Mouse (Mus musculus) limb, embryonic 10.5 days (tissue): ENCODE measurements at regions not wholly inside any gene's neighbourhood (a gene's known extent, or its start where the extent isn't known, plus 50 kb on each side); places are given as distances from the start of the nearest gene placed in this dataset.

Experiments used
- DNase-seq: peaks from one replicate; pipeline ENCODE4 v3.0.0-alpha.2; 2017; ENCODE audit warnings: low spot score
- H3K27ac ChIP-seq: fragments of 300-500 bp; sonication (generic); 2 replicates; pipeline ENCODE4 v1.5.1; 2016; ENCODE audit warnings: mild to moderate bottlenecking
- H3K27me3 ChIP-seq: fragments of 300-500 bp; sonication (generic); 2 replicates; pipeline ENCODE4 v1.6.1; 2016; ENCODE audit warnings: low read depth, mild to moderate bottlenecking; ENCODE audit not compliant: poor library complexity, severe bottlenecking
- H3K36me3 ChIP-seq: fragments of 300-500 bp; sonication (generic); 2 replicates; pipeline ENCODE4 v1.6.1; 2016; ENCODE audit warnings: mild to moderate bottlenecking, moderate library complexity
- H3K4me1 ChIP-seq: fragments of 300-500 bp; sonication (generic); 2 replicates; pipeline ENCODE4 v1.6.1; 2016
- H3K4me3 ChIP-seq: fragments of 300-500 bp; sonication (generic); 2 replicates; pipeline ENCODE4 v1.5.1; 2016; ENCODE audit warnings: mild to moderate bottlenecking, moderate library complexity
- H3K9me3 ChIP-seq: fragments of 300-500 bp; sonication (generic); replicated peaks from 2 replicates; pipeline ENCODE4 v1.6.1; 2016; ENCODE audit warnings: mild to moderate bottlenecking
- WGBS: fragments of 180-500 bp; shearing (Covaris S2); methylation state at CpG from one replicate; pipeline ENCODE4 v1.1.7; 2016; 5-methylcytosine and 5-hydroxymethylcytosine counted together

DNA sequence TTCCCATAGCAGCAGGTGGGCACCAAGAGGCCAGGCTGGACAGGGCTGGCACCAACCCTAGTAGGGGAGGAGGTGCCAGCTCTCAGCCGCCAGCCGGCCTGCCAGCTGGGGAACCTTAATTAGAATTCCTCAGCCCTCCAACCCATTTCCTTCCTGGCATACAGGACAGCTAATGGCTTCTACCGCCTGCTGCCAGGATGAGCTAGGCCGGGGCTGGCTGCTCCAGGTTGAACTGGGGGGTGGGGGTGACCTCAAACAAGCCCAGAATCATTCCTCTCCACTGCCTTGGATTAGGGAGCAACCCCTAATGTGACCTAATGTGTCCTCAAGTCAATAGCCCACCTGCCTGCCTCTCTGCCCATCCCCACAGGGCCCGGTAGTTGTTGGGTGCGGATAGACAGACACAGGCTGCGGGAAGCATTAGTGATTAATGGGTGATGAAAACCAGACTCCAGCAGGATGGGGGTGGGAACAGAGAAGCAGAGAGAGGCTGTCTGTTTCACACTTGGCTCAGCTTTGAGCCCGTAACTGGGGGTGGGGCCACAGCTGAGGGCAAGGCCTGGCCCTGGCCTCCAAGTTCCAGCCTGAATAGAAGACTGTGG is 105.9 kb downstream of the Zfp36l2 start:
- H3K4me3 ChIP-seq: peak overlapping the region; percentile 2; the same call in 1 of the 2 replicates
- peak; percentile 52 for DNase-seq
- no peaks in the 10 kb centered on the region for H3K9me3 ChIP-seq
- H3K27ac ChIP-seq: peak overlapping the region; percentile 70
- no peaks in the 10 kb centered on the region for H3K36me3 ChIP-seq
- peaks cover 48% of the 10 kb centered on the region for H3K4me1 ChIP-seq
- H3K27me3 ChIP-seq: no peaks in the 10 kb centered on the region
- WGBS: 23% methylated on average over 8 of the region's 8 CpGs

DNA sequence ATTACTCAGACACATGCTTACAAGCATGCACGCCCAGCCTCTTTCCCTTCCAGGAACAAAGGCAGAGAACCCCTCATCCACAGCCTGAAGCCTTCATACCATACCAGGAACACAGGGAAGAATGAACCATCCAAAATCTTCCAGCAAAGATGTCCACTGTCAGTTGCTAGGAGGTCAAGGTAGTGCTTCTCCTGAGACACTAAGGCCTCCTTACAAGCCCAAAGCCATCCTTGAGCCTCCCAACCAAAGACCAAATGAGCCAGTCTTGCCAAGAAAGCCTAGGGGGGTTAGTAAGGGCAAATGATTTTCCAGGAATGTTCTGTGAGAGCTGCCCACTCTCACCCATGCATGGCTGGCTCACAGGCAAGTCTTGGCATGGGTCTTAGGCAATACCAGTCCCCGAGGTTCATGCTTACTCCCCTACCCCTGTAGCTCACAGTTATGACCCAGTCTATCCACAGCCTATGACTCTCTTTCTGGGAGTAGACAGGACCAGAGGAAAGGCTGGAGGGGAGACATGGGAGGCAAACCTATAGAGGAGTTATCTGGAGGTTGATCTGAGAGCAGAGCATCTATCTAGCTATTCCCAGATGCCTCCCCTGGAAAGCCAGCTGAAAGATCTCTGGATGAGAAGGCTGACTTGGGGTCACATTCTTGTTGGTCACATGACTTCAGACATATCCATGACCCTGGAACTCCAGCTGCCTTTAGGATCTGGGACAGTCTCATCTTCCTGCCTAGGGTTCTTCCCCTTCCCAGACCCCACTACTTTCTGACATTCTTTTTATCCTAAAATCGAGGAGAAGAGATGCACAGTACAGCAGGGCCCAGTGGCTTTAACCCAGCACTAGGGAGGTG is 112.4 kb downstream of the Zfp36l2 start:
- DNase-seq: no peak
- H3K9me3 ChIP-seq: no peaks in the 10 kb centered on the region
- H3K4me3 ChIP-seq: no peak overlapping the region
- no peaks in the 10 kb centered on the region for H3K36me3 ChIP-seq
- H3K4me1 ChIP-seq: peaks cover 6% of the 10 kb centered on the region
- no peak overlapping the region for H3K27ac ChIP-seq
- H3K27me3 ChIP-seq: no peaks in the 10 kb centered on the region
- WGBS: 87% methylated on average over 3 of the region's 3 CpGs

DNA sequence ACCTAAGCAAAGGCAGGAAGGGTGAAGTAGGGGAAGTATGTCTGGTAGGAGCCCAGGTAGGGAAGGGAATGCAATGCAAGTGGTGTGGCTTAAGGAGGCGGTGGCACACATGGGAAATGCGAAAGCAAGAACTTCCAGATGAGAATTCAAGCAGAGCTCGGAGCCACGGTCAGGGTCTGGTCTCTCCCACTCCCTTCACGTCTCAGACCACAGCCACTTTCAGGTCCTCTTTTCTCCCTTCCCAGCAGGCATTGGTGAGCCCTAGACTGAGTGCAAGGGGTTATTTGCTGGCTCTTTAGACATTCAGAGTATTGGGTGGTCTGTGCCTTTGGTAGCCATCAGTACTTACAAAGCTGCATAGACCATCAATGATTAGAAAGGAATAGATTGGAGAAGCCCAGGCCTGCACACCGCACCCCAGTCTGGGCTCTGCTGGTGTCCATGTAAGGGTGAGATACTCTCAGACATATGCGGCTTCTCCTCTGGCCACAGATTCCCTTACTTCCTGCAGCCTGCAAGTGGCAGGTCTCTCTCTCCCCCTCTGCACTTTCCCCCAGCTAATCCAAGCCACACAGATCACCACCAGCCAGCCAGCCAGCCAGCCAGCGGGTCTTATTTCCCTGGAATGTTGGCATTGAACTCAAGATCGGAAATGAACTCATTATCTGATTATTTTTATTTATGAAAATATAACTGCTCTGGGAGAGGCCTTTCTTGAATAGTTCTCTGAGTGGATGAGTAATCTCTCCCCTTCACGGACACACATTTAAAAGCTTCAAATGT is 113.6 kb downstream of the Zfp36l2 start:
- 87% methylated on average over 10 of the region's 10 CpGs for WGBS
- Histone ChIP-seq H3K4me3 (no peak overlapping the region), H3K27ac (peak overlapping the region; percentile 53; the same call in 1 of the 2 replicates), H3K27me3 (no peaks in the 10 kb centered on the region), H3K9me3 (no peaks in the 10 kb centered on the region), H3K4me1 (peaks cover 6% of the 10 kb centered on the region), H3K36me3 (no peaks in the 10 kb centered on the region)
- no peak for DNase-seq

DNA sequence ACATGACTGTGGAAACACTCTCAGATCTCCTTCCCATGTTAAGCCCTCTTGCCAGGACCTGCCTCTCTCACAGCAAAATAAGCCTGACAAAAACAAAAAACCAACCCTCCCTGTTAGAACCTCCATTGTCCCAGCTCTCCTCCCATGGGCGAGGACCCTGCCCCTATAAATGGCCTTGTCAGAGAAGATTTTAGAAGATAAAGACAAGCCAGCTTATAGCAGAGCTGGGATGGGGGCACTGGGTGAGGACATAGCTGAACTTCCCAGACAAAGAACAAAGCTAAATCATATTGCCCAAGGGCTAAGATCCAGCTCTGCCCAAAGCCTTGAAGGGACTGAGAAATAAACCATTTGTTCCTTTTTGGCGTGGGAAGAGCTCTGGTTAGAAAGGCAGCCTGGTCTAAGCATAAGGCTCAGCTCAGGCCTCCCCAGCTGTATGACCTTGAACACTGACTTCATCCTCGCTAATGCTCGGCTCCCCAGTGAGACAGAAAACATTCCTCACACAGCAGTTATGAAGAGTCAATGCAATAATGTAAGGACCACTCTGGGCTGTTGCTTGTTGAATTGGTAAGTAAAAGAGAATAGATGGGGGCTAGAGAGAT is 115.2 kb downstream of the Zfp36l2 start:
- no peak overlapping the region for H3K27ac ChIP-seq
- 76% methylated on average over 4 of the region's 4 CpGs for WGBS

DNA sequence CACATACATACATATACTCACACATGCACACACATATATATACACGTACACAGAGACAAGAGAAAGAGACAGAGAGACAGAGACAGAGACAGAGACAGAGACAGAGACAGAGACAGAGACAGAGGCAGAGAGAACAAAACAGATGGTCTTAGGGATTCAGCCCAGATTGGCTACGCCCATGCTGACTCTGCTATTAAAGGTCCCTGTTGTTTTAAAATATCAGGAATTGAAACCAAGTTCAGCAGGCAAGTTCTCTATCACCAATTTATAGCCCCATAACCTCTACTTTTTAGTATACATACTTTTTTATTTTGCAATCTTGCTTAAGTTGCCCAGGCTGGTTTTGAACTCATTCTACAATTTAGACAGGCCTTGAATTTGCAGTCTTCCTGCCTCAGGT is 115.9 kb downstream of the Zfp36l2 start:
- WGBS: 89% methylated on average over 2 of the region's 2 CpGs
- H3K27ac ChIP-seq: no peak overlapping the region
- DNase-seq: no peak
- H3K27me3 ChIP-seq: no peaks in the 10 kb centered on the region
- no peak overlapping the region for H3K4me3 ChIP-seq
- no peaks in the 10 kb centered on the region for H3K36me3 ChIP-seq
- H3K4me1 ChIP-seq: peaks cover 13% of the 10 kb centered on the region
- H3K9me3 ChIP-seq: no peaks in the 10 kb centered on the region

More for the DNA sequence above, 115.2 kb downstream of the Zfp36l2 start:
- no peaks in the 10 kb centered on the region for H3K27me3 ChIP-seq
- H3K4me3 ChIP-seq: no peak overlapping the region
- DNase-seq: no peak
- no peaks in the 10 kb centered on the region for H3K9me3 ChIP-seq
- peaks cover 6% of the 10 kb centered on the region for H3K4me1 ChIP-seq
- H3K36me3 ChIP-seq: no peaks in the 10 kb centered on the region

DNA sequence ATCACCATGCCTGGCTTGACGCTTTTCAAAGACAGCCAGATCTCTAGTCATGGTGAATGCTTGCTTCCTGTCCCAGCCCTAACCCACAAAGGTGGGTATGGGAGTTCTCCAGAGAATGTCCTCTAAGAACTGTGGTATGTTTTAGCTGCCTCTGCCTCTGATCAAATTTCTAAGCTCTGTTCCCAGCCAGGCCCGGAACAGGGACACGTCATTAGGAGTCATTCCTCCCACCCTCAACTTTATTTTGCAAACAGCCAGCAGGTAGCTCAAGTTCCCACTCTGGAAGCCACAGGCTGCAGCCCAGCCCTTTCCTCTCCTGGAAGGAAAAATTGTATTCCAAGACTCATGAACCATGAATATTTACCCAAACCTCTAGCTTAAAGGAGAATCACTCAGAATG is 117.2 kb downstream of the Zfp36l2 start:
- WGBS: 80% methylated on average over 3 of the region's 3 CpGs
- Histone ChIP-seq H3K36me3 (no peaks in the 10 kb centered on the region), H3K9me3 (no peaks in the 10 kb centered on the region), H3K27me3 (no peaks in the 10 kb centered on the region), H3K27ac (no peak overlapping the region), H3K4me3 (no peak overlapping the region), H3K4me1 (peaks cover 13% of the 10 kb centered on the region)
- no peak for DNase-seq

DNA sequence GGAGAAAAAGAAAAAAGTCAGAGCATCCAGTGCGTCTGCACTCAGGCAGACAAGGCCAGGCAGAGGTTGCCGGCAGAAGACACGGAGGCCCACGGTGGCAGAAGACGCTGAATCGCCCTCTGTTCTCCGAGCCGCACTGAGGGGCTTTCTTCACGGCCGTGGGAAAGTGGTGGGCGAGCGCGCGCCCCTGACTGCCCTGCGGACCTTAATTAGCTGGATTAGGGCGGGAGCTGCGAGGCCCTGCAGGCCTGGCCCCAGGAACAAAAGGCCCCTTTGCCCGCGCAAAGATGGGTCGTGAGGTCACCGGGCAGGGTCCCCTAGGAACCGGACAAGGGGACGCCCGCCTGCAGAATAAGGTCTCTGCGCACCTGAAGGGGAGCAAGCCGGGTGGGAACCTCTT is 120.6 kb downstream of the Zfp36l2 start:
- H3K9me3 ChIP-seq: no peaks in the 10 kb centered on the region
- 53% methylated on average over 26 of the region's 26 CpGs for WGBS
- H3K4me1 ChIP-seq: peaks cover 20% of the 10 kb centered on the region
- DNase-seq: no peak
- H3K27me3 ChIP-seq: no peaks in the 10 kb centered on the region
- no peaks in the 10 kb centered on the region for H3K36me3 ChIP-seq
- H3K27ac ChIP-seq: peak overlapping the region; percentile 61
- H3K4me3 ChIP-seq: no peak overlapping the region

DNA sequence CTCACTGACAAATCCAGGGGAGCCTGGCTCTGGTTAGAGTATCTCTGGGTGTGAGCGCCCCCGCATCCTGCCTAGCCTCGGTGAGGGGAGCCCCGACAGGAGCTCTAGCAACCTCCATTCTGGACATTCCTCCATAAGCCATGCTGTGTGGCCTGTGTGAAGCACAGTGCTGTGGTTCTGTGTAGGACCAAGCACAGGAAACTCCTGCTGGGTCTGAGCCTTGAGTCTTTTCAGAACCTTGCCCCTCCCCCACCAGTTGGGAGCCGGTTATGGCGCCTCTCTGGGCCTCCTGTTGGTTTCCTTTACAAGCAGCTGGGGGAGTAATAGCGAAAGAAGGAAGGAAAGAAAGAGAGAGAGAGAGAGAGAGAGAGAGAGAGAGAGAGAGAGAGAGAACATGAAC is 124.0 kb downstream of the Zfp36l2 start:
- WGBS: 44% methylated on average over 7 of the region's 7 CpGs

DNA sequence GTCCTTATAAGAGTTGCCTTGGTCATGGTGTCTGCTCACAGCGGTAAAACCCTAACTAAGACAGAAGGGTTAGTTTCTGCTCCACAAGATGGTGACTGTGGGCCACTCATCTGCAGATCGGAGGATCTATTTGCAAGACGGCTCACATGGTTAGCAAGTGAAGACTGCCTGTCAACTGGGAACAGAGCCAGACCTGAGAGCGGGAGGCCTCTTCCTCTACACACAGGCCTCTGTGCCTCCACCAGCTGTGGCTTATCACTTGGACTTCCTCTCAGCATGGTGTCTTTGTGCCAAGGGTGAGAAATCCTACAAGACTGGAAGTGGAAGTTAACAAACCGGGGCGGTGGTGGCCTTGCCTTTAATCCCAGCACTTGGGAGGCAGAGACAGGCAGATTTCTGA is 126.1 kb downstream of the Zfp36l2 start:
- DNase-seq: no peak

More for the DNA sequence above, 124.0 kb downstream of the Zfp36l2 start:
- peak overlapping the region; percentile 69 for H3K27ac ChIP-seq
- no peaks in the 10 kb centered on the region for H3K9me3 ChIP-seq
- H3K27me3 ChIP-seq: no peaks in the 10 kb centered on the region
- no peak for DNase-seq
- H3K4me3 ChIP-seq: no peak overlapping the region
- no peaks in the 10 kb centered on the region for H3K36me3 ChIP-seq
- H3K4me1 ChIP-seq: peaks cover 40% of the 10 kb centered on the region

DNA sequence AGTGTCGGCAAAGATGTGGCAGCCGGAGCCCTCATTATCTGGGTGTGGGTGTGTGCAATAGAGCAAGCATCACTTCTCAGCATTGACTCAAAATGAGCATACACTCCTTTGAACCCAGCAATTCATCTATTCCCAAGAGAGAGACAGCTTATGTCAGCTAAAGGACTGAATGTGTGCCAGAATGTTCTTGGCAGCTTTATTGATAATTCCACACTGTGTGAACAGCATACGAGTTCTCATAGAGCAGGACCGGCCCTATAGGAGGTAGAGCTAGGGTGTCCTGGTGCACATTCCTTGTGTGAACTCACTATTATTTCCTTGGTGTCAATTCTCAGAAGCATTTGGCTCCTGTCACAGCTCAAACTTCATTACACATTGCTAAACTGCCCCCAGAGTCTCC is 131.3 kb downstream of the Zfp36l2 start:
- peaks cover 34% of the 10 kb centered on the region for H3K4me1 ChIP-seq
- no peaks in the 10 kb centered on the region for H3K9me3 ChIP-seq
- DNase-seq: no peak
- no peaks in the 10 kb centered on the region for H3K27me3 ChIP-seq
- H3K27ac ChIP-seq: peak overlapping the region; percentile 22; the same call in 1 of the 2 replicates
- no peak overlapping the region for H3K4me3 ChIP-seq
- WGBS: 91% methylated on average over 4 of the region's 4 CpGs
- H3K36me3 ChIP-seq: no peaks in the 10 kb centered on the region

More for the DNA sequence above, 126.1 kb downstream of the Zfp36l2 start:
- H3K36me3 ChIP-seq: no peaks in the 10 kb centered on the region
- H3K27me3 ChIP-seq: no peaks in the 10 kb centered on the region
- peaks cover 47% of the 10 kb centered on the region for H3K4me1 ChIP-seq
- H3K27ac ChIP-seq: no peak overlapping the region
- 94% methylated on average over 6 of the region's 6 CpGs for WGBS
- no peaks in the 10 kb centered on the region for H3K9me3 ChIP-seq
- H3K4me3 ChIP-seq: no peak overlapping the region

DNA sequence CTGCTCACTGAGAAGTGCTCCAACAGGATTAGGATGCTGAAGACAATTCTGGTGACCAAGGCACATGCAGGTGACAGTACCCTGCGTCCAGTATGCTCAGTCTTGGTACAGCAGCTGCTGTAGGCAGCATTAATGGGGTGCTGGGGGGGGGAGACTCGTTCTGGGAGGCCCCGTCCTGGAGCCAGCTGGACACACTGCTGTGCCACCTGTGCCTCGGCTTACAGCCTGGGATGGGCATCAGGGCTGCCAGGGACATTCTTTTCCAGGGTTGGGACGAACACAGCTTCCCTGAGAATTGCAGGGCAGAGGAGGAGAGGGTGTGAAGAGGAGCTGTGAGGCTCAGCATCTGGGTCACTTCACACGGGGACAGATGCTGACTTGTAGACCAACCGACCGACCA is 135.3 kb downstream of the Zfp36l2 start:
- H3K4me1 ChIP-seq: peaks cover 18% of the 10 kb centered on the region
- no peak overlapping the region for H3K4me3 ChIP-seq
- H3K27ac ChIP-seq: peak overlapping the region; percentile 37; the same call in 1 of the 2 replicates
- no peak for DNase-seq
- H3K36me3 ChIP-seq: no peaks in the 10 kb centered on the region
- H3K27me3 ChIP-seq: no peaks in the 10 kb centered on the region
- WGBS: 84% methylated on average over 8 of the region's 8 CpGs
- no peaks in the 10 kb centered on the region for H3K9me3 ChIP-seq

DNA sequence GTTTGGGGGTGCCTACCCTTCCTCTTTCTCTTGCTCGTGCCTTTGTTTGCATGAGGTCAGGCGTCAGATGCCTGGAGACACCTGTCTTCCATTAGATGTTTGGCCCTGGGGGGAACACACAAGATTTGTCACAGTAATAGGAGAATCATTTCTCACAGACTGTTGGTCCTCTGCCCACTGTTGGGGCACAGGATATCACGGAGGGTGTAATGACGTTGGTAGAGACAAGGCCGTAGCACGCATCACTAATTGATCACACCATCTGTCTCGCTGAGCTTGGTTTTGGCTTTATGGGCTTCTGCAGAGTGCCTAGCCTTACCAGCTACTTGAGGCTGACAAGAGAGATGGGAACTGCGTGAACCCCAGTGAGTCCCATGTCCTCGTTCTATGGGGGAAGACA is 136.5 kb downstream of the Zfp36l2 start:
- no peak overlapping the region for H3K4me3 ChIP-seq
- WGBS: 79% methylated on average over 9 of the region's 9 CpGs
- H3K4me1 ChIP-seq: peaks cover 10% of the 10 kb centered on the region; the same call in 1 of the 2 replicates
- DNase-seq: no peak
- no peaks in the 10 kb centered on the region for H3K36me3 ChIP-seq
- no peaks in the 10 kb centered on the region for H3K27me3 ChIP-seq
- no peak overlapping the region for H3K27ac ChIP-seq
- H3K9me3 ChIP-seq: no peaks in the 10 kb centered on the region
